Mouse (Mus musculus): ENCODE measurements around the gene Grk5.

The Grk5 gene

GRCm38 (mm10) chr19:61056783-61057410, 167.3 kb downstream of the Grk5 start:
- intact Hi-C loops (cut with DNase I): no loop called here

- intact Hi-C loops (cut with DNase I): no loop called here
These were observed 168.0 kb downstream of the Grk5 start for GRCm38 (mm10) chr19:61057581-61057980.

GRCm38 (mm10) chr19:61064386-61064785, 174.8 kb downstream of the Grk5 start:
- intact Hi-C loops (cut with DNase I): no loop called here

- intact Hi-C loops (cut with DNase I): no loop called here
These were observed 175.5 kb downstream of the Grk5 start for GRCm38 (mm10) chr19:61065011-61065410.

GRCm38 (mm10) chr19:61078622-61079021, 189.1 kb downstream of the Grk5 start:
- intact Hi-C loops (cut with DNase I): no loop called here

GRCm38 (mm10) chr19:61080251-61080749, 190.8 kb downstream of the Grk5 start:
- intact Hi-C loops (cut with DNase I): loop anchor here (5.0 kb wide), 1 partner anchor 128 kb away; no protein-coding TSS in a partner anchor

GRCm38 (mm10) chr19:61083006-61083405, 193.5 kb downstream of the Grk5 start:
- intact Hi-C loops (cut with DNase I): loop anchor here (5.0 kb wide), 1 partner anchor 131 kb away; no protein-coding TSS in a partner anchor

- intact Hi-C loops (cut with DNase I): loop anchor here (2.0 to 5.0 kb wide), 2 partner anchors 132 to 196 kb away; partner anchors contain the start of gene Grk5
These were observed 194.8 kb downstream of the Grk5 start for GRCm38 (mm10) chr19:61084149-61084940.

GRCm38 (mm10) chr19:61085217-61085616, 195.7 kb downstream of the Grk5 start:
- intact Hi-C loops (cut with DNase I): loop anchor here (2.0 kb wide), 1 partner anchor 196 kb away; the partner anchor contains the start of gene Grk5

GRCm38 (mm10) chr19:61087781-61088180, 198.2 kb downstream of the Grk5 start:
- intact Hi-C loops (cut with DNase I): no loop called here

- intact Hi-C loops (cut with DNase I): no loop called here
These were observed 199.5 kb downstream of the Grk5 start for GRCm38 (mm10) chr19:61089001-61089400.

GRCm38 (mm10) chr19:61090541-61090940, 201.0 kb downstream of the Grk5 start:
- intact Hi-C loops (cut with DNase I): no loop called here

GRCm38 (mm10) chr19:61096776-61097175, 207.2 kb downstream of the Grk5 start:
- intact Hi-C loops (cut with DNase I): loop anchor here (5.0 kb wide), 1 partner anchor 259 kb away; no protein-coding TSS in a partner anchor

- intact Hi-C loops (cut with DNase I): loop anchor here (5.0 kb wide), 1 partner anchor 260 kb away; no protein-coding TSS in a partner anchor
These were observed 208.2 kb downstream of the Grk5 start for GRCm38 (mm10) chr19:61097764-61098163.

- intact Hi-C loops (cut with DNase I): no loop called here
These were observed 220.6 kb downstream of the Grk5 start for GRCm38 (mm10) chr19:61110184-61110583.

GRCm38 (mm10) chr19:61131096-61131495, 241.5 kb downstream of the Grk5 start:
- intact Hi-C loops (cut with DNase I): no loop called here

- intact Hi-C loops (cut with DNase I): no loop called here
These were observed 249.1 kb downstream of the Grk5 start for GRCm38 (mm10) chr19:61138655-61139054.

- intact Hi-C loops (cut with DNase I): loop anchor here (5.0 kb wide), 1 partner anchor 62 kb away; no protein-coding TSS in a partner anchor
These were observed 251.0 kb downstream of the Grk5 start, which contains the start of gene Zfp950 for GRCm38 (mm10) chr19:61140342-61141206. Zfp950 (minus strand) TSS chr19:61140840.

- intact Hi-C loops (cut with DNase I): loop anchor here (5.0 kb wide), 1 partner anchor 61 kb away; no protein-coding TSS in a partner anchor
These were observed 251.8 kb downstream of the Grk5 start for GRCm38 (mm10) chr19:61141299-61141698.

All from adrenal gland (tissue).